Mouse (Mus musculus): Measurements from ENCODE around the gene Magt1.

DNA sequence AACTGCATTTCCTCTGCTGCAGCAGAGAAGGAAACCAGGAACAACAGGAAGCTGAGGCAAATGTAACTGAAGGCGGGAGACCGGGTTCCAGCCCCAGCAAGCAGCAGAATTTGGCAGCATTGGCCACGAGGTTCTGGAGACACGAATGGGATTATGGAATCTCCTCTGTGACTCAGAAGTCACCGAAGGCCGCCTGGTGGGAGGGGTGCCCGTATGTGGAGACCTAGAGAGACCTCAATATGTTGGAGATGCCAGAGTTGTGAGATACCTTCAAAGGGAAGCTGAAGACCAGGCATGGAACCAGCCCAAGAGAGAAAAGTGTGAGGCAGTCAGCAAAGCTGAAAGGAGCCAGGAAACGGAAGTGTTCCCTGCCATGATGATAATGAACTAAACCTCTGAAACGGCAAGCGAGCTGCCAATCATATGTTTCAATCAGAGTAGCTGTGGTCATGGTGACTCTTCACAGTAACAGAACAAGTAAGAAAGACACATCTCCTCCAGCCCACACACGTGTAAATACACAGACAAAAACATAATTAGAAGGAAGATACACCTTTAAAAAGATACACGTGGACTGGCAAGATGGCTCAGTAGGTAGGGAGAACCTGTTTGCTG lies 85.5 kb downstream of the Magt1 start:
- TF ChIP-seq CTCF (IDR thresholded peaks at IDR 0.05; ENCODE audit: low read depth, low read length) (no peak), POLR2A (IDR thresholded peaks at IDR 0.05; ENCODE audit: borderline replicate concordance, low read depth, low read length) (no peak)

All from bone marrow macrophage, adult 2 months (primary cell).